Mouse (Mus musculus): ENCODE measurements around the gene Fkrp.

DNA sequence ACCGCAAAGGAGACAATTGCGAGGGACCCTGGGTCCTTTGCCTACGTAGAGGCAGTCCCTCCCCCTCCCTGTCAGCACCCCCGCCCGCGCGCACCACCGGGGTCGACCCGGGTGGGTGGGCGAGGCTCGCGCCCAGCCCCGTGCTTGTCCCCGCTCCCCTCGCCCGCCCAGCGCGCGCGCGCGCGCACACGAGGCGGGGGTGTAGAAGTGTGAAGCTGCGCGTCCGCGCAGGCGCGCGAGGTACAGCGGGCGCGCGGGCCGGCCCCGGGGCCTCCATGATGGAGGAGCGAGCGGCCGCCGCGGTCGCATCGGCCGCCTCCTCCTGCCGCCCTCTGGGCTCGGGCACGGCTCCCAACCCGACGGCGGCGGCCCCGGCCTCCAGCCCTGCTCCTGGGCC, 456 bp downstream of the Fkrp start:
- TF ChIP-seq CTCF (IDR thresholded peaks at IDR 0.05; ENCODE audit: borderline replicate concordance, extremely low read depth, insufficient read depth, insufficient read length) (no peak), POLR2A (IDR thresholded peaks at IDR 0.05; ENCODE audit: borderline replicate concordance, extremely low read depth, insufficient read depth, insufficient read length, poor library complexity, severe bottlenecking) (peak; percentile 98)

Data from brain, embryonic 14.5 days (tissue).